Mouse (Mus musculus) heart, postnatal 14 days (tissue): ENCODE measurements around the gene Gc. TPM values are rescaled to one million over a fixed set of nuclear protein-coding genes. Genes with fewer than 3 reads are reported as not detected.

ENCODE experiments used
- DNase-seq, 2 experiments: peaks; one replicate each; pipeline ENCODE4 v3.0.0; 2021 to 2022
- intact Hi-C: fragments of 180-260 bp; cut with DNase I; formaldehyde crosslinking; loops from one replicate; pipeline ENCODE4 v1.15.1; 2025
- long read RNA-seq, 2 experiments: library from polyadenylated mRNA; stranded (forward); transcript quantifications; one replicate each; pipeline ENCODE4 v2.0.0; 2021
- total RNA-seq, 2 experiments: library from RNA; stranded (reverse); gene quantifications; 2 replicates each; pipeline ENCODE4 v1.2.3; 2021

Gc gene
- not detected for total RNA-seq
- long read RNA-seq, experiment 1 = 0 reads
- long read RNA-seq, experiment 2 = 0 reads

- DNase-seq = no peak
- intact Hi-C loops = no loop called here
Observed at GRCm38 (mm10) chr5:89457554-89458062, at the start of gene Gc. Gene Gc (minus strand): TSS chr5:89457898.

DNA sequence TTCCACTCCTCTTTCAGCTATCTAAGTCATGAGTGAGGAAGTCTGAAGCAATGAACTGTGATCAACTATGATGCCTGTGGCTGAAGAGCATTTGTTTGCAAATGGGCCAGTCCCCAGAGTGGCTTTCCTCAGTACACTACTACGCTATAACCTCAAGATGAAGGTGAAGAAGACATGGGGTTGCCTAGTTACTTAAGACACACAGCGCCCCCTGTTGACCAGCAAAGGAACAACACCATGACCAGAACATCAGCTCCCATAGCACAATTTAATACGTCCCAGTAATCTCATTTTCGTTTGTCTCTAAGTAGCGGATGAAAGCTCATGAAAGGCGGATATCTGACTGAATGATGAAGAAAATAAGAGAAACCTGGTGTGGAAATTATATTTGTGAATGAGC, 42.5 kb upstream of the Gc start:
- peak in 1 of 2 experiments; percentile 1 for DNase-seq
- intact Hi-C loops = no loop called here

DNA sequence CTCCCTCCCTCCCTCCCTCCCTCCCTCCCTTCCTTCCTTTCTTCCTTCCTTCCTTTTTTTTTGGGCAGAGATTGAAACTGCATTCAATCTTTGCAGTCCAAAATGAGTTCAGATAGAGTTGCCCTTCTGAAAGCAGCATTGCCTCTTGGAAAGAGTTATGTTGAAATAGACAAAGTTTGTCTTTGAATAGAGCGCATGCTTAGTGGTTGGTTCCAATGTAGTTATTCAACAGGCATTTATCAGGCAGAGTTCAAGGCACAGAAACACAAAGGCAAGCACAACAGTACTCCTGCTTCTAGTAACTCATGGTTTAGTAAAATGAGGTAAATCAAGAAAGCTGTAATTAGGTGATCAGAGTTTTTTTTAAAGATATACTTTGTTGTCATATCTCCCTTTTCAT, 34.9 kb upstream of the Gc start:
- intact Hi-C loops = no loop called here
- no peak for DNase-seq

- DNase-seq = no peak
- intact Hi-C loops = no loop called here
Observed at GRCm38 (mm10) chr5:89470483-89470882, 12.8 kb upstream of the Gc start.

- no peak for DNase-seq
- intact Hi-C loops = no loop called here
Observed at GRCm38 (mm10) chr5:89467886-89468285, 10.2 kb upstream of the Gc start.

DNA sequence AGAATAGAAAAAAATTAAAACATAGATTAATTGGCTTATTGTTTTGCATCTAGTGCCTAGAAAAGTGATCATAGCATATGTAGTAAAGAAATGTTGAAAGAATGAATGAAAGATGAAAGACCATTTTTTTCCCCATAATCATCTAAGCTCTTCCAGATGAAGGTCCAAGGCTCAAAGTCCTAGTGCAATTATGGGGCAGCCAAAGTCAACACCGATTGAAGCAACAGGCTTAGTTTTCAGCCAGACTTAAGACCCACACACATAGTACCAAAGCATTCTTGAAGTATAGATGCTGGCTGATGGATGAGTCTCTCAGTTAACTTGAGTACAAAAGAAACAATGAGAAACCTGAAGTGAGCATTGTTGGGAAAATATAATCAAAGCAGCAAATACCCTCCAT, 9.3 kb upstream of the Gc start:
- no peak for DNase-seq
- intact Hi-C loops = no loop called here

GRCm38 (mm10) chr5:89466275-89466674, 8.6 kb upstream of the Gc start:
- no peak for DNase-seq
- intact Hi-C loops = no loop called here

- intact Hi-C loops = no loop called here
Observed at GRCm38 (mm10) chr5:89461817-89462216, 4.1 kb upstream of the Gc start.

DNA sequence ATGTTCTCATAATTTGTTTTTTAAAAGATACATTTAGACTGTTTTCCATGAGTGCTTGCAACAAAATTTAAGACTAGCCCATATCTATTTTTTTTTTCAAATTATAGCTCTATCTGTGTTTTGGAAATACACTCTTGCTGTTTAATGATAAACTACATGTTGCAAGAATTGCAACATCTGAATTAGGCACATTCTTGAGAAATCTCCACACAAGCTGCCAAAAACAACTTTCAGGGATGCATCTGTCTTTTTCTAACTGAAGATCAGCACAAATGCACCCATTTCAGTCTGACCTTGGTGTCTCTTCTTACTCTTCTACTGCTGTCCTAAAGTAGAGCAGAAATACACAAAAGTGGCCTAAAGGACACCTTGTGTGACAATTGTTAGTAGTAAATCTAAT, 1.9 kb upstream of the Gc start:
- intact Hi-C loops = no loop called here
- DNase-seq = no peak

More at GRCm38 (mm10) chr5:89461817-89462216, 4.1 kb upstream of the Gc start:
- no peak for DNase-seq

GRCm38 (mm10) chr5:89458987-89459386, 1.3 kb upstream of the Gc start:
- intact Hi-C loops = no loop called here
- no peak for DNase-seq

DNA sequence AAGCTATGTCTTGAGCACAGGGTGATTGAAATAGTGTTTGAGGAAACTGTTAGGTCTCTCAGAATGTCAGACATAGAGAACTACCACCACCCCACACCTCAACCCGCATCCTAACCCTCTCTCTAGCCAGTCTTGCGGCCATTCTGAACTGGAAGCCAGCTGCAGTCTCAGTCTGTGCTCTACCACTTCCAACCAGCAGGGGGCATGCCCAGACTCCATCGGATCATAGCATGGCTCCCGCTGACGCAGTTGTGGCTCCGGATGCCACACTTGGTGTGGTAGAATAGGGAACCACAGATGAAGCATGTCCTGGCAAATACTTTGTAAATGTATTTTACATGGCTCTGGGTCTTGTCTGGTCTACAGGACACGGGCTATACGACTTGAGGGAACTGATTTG, 2.2 kb downstream of the Gc start:
- peak; percentile 5 to 21 for DNase-seq

DNA sequence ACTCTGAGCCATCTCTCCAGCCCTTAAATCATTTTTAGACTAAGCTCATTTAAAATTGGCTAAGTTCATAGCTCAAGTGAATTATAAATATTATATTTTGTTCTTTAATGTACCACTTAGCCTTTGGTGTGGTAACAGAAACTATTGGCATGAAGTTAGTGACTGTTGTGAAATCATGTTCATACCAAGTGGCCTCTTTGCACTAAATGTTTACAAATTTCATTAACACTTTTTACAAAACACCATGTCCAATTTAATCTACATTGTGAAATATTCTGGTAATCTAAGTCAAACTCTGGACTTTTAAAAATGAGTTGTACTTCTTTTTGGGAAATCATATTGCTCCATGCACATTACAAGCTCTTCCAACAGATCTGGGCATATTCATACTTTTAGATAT, 6.9 kb downstream of the Gc start:
- intact Hi-C loops = no loop called here
- no peak for DNase-seq

More for the DNA sequence above, 2.2 kb downstream of the Gc start:
- intact Hi-C loops = no loop called here

DNA sequence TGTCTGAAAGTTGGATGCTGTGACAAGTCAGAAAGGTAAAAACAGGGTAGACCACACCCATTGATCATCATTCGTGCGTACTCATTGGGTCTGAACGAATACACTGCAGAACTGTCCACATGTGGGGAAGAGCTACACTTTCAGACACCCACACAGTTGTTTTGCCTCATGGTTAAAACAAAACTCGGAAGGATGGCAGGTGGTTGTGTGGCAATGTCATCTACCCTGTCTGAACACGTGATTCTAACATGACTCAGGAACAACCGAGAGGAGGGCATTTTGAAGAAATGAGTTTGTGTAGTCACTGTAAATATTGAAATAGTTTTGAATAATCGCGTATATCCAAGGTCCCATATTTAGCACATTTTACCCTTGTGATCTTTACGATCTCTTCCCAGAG, 8.4 kb downstream of the Gc start:
- no peak for DNase-seq
- intact Hi-C loops = no loop called here

GRCm38 (mm10) chr5:89447978-89448377, 9.7 kb downstream of the Gc start:
- no peak for DNase-seq
- intact Hi-C loops = no loop called here

DNA sequence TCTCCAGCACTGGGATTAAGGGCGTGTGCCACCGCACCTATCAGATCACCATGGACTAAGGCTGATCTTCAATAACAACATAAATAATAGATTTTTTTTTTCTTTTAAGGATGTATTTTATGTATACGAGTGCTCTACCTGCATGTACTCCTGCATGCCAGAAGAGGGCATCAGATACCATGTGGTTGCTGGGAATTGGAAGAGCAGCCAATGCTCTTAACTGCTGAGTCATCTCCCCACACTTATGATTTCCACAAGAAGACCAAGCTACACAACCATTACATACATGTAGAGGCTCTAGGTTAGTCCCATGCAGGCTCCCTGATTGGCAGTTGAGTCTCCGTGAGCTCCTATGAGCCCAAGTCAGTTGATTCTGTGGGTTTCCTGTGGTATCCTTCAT, 13.3 kb downstream of the Gc start:
- no peak for DNase-seq
- intact Hi-C loops = no loop called here

DNA sequence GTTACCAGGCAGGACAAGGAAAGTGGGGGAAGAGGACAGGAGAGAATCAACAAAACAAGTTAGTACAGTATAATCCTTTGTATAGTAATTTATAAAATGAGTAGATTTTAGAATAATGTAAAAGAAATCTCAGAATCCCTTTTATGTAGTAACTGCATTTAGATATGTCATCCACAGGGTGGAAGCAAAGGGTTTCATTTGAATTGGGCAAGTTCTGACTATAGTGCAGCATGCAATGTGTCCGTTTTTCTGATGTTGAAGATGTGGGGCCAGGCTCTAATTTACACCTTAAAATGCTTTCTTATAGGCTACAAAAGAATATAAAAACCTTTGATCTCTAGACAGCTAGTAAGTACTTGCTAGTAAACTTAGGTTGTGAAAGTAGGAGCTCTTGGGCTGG, 46.2 kb downstream of the Gc start:
- no peak for DNase-seq
- intact Hi-C loops = no loop called here

GRCm38 (mm10) chr5:89407376-89408082, 50.2 kb downstream of the Gc start:
- no peak for DNase-seq
- intact Hi-C loops = no loop called here

DNA sequence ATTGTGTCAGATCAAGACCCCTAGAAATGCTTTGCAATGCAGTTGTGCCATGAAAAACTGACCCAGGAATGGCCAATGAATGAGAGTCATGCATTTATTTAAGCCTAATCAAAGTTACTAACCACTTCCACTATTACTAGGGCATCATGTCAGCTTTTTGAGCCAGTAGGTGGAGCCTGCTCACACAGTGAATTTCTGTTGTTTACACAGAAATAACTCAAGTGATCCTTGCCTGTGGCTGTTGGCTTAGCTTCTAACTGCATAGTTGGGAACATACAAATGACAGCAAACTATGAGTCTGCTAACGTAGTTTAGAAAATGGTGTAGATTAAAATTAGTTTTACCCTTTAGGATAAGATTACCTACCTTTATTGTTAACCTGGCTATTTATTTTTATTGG, 52.6 kb downstream of the Gc start:
- no peak for DNase-seq
- intact Hi-C loops = no loop called here

DNA sequence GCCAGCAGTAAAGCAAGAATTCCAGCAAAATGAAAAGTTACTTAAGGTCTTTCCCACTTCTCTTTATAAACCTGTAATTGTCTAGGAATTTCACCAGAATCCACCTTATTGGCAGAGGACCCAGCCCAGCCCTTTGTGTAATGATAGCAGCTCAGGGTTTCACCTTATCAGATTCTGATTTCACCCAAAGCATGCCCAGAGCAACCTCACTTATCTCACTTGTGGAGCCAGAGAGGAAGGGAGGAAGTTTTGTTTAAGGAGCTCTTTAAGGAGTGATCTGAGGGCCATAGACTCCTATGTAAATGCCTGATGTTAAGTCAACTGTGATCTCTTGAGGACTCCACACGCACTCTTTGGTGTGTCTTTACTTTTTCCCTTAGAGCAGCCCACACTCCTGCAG, 67.3 kb downstream of the Gc start:
- intact Hi-C loops = no loop called here
- no peak for DNase-seq

DNA sequence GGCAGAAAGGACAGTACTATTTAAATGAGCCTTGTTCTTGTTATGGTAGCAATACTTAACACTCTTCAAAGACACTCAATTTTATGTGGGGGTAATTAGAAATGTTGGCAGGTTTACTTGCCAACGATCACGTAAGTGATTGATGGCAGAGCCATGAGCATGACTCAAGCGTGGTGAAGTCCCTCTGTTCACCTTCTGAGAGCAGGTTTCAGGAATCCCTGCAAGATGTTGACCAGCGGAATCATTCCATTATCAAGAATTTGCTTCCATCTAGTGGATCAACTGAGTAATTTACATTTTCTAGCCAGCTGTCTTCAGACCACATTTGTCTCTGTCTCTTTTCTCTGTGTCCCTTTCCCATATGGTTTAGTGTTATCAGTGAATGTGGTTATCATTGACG, 73.5 kb downstream of the Gc start:
- peak in 1 of 2 experiments; percentile 3 for DNase-seq
- intact Hi-C loops = loop anchor here (5.0 kb wide), 1 partner anchor 497 kb away; the partner anchor contains the start of gene Slc4a4

DNA sequence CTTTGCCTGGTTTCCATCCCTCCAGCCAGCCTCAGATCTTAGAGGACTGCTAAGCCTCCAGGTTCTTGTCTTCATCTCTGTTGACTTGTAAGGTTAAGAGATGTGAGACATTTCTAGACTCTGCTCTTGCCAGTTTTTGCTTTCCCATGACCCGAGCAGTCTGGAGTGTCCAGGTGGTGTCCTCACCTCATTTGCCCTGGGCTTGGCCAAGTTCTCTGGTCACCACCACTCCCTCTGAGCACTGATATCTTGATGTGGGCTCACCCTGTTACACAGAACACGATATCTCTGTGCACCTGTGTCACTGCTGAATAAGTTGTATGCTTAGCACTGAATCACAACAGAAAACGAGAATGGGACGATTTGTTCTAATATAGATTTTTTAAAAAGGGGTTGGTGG, 76.4 kb downstream of the Gc start:
- DNase-seq = no peak
- intact Hi-C loops = loop anchor here (5.0 kb wide), 1 partner anchor 494 kb away; the partner anchor contains the start of gene Slc4a4

DNA sequence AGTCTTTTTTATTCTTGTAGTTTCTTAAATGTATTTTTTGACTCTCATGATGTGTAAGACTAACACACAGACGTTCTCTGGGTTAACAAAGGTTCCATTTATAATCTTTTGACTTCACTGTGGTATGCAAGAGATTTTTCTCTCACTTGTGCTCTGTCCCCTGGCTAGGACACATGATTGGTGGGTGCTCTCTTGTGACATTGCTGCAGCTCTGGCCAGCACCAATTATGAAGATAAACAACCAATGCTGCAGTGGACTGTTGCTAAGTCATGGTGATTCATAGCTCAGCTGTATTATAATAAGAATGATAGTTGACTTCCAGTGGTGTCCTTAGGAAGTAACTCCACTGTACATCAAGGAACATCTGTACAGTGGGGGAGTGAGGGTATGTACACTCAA, 87.6 kb downstream of the Gc start:
- DNase-seq = no peak
- intact Hi-C loops = no loop called here
